Mouse (Mus musculus) midbrain, postnatal 0 days (tissue): ENCODE data around the gene Haao. TPM values are rescaled to one million over a fixed set of nuclear protein-coding genes. Genes with fewer than 3 reads are reported as not detected.
A peak's percentile ranks its signal among the peaks of the same experiment; 100 is the strongest.

Experiments used
- ATAC-seq: fragments of 200-750 bp; cut with Nextera tagmentation; 2 replicates; pipeline ENCODE4 v1.8.0; 2017; ENCODE audit warnings: moderate number of reproducible peaks, mild to moderate bottlenecking, moderate TSS enrichment, moderate library complexity; ENCODE audit not compliant: low FRiP score
- DNase-seq: peaks from one replicate; pipeline ENCODE4 v3.0.0-alpha.2; 2015; ENCODE audit warnings: low spot score
- H3K27ac ChIP-seq: fragments of 300-500 bp; sonication (generic); 2 replicates; pipeline ENCODE4 v1.5.1; 2014; ENCODE audit warnings: low read depth, mild to moderate bottlenecking, low read length, mixed read lengths
- H3K27me3 ChIP-seq: fragments of 300-500 bp; sonication (generic); 2 replicates; pipeline ENCODE4 v1.6.1; 2014; ENCODE audit warnings: low read length, control low read depth, mixed read lengths; ENCODE audit not compliant: insufficient read depth
- H3K36me3 ChIP-seq: fragments of 300-500 bp; sonication (generic); 2 replicates; pipeline ENCODE4 v1.6.1; 2014; ENCODE audit warnings: low read length, control low read depth, mixed read lengths; ENCODE audit not compliant: insufficient read depth
- H3K4me1 ChIP-seq: fragments of 300-500 bp; sonication (generic); 2 replicates; pipeline ENCODE4 v1.6.1; 2014; ENCODE audit warnings: mild to moderate bottlenecking, control low read depth, antibody characterized with exemption, low read length, mixed read lengths; ENCODE audit not compliant: insufficient read depth
- H3K4me2 ChIP-seq: fragments of 300-500 bp; sonication (generic); 2 replicates; pipeline ENCODE4 v1.6.1; 2014; ENCODE audit warnings: low read depth, mild to moderate bottlenecking, low read length, mixed read lengths; ENCODE audit not compliant: poor library complexity, severe bottlenecking
- H3K4me3 ChIP-seq: fragments of 300-500 bp; sonication (generic); 2 replicates; pipeline ENCODE4 v1.5.1; 2014; ENCODE audit warnings: low read depth, mild to moderate bottlenecking, low read length, moderate library complexity
- H3K9ac ChIP-seq: fragments of 300-500 bp; sonication (generic); replicated peaks from 2 replicates; pipeline ENCODE4 v1.6.1; 2014; ENCODE audit warnings: mild to moderate bottlenecking, low read length, moderate library complexity, mixed read lengths; ENCODE audit not compliant: poor library complexity, severe bottlenecking
- H3K9me3 ChIP-seq: fragments of 300-500 bp; sonication (generic); 2 replicates; pipeline ENCODE4 v1.6.1; 2016; ENCODE audit warnings: low read length, control low read depth
- CTCF ChIP-seq: IDR thresholded peaks from 2 replicates; pipeline ENCODE4 v1.5.1; 2016; ENCODE audit warnings: antibody characterized with exemption, mild to moderate bottlenecking
- WGBS: fragments of 180-500 bp; shearing (Covaris S2); extraction: QIAGEN DNeasy Blood & Tissue Kit; methylation state at CpG from one replicate; pipeline ENCODE4 v1.1.7; 2014; 5-methylcytosine and 5-hydroxymethylcytosine counted together
- polyA plus RNA-seq: library from polyadenylated mRNA; unstranded; fragments of >200 nt; fragmentation: Nextera tagmentation; extraction: Ambion mirVana; gene quantifications from 2 replicates; pipeline ENCODE4 v1.2.1, GENCODE M21; 2015
- total RNA-seq: library from RNA; depleted of rRNA; stranded (reverse); fragments of >200 nt; gene quantifications from 2 replicates; pipeline ENCODE4 v1.2.3, GENCODE M21; 2014

Haao gene
- total and polyA plus RNA-seq, 2 experiments from 2014 or later = 0.23 TPM; not detected in 1

GRCm38 (mm10) chr17:83873363-83874141, 25.8 kb upstream of the Haao start:
- H3K27me3 ChIP-seq = no peaks in the 10 kb centered on the region
- H3K27ac ChIP-seq = no peak overlapping the region
- ATAC-seq (no peak), DNase-seq (no peak)
- WGBS = 69% methylated on average over 19 of the region's 19 CpGs
- no peaks in the 10 kb centered on the region for H3K9me3 ChIP-seq
- no peak for TF ChIP-seq CTCF
- H3K4me1 ChIP-seq = no peaks in the 10 kb centered on the region
- H3K9ac ChIP-seq = no peak overlapping the region
- 0 out of 2 replicates have a peak overlapping the region, but pooled peaks have one; percentile 2 for H3K4me3 ChIP-seq
- no peaks in the 10 kb centered on the region for H3K36me3 ChIP-seq
- H3K4me2 ChIP-seq = peak overlapping the region; percentile 36; the same call in 1 of the 2 replicates

GRCm38 (mm10) chr17:83872806-83873348, 25.1 kb upstream of the Haao start:
- Histone ChIP-seq H3K36me3 (no peaks in the 10 kb centered on the region), H3K27me3 (no peaks in the 10 kb centered on the region), H3K4me1 (no peaks in the 10 kb centered on the region), H3K4me3 (0 out of 2 replicates have a peak overlapping the region, but pooled peaks have one; percentile 2), H3K9me3 (no peaks in the 10 kb centered on the region), H3K27ac (no peak overlapping the region), H3K9ac (no peak overlapping the region), H3K4me2 (peak overlapping the region; percentile 36)
- 14% methylated on average over 14 of the region's 14 CpGs for WGBS
- ATAC-seq = peak; percentile 72
- peak; percentile 92 for DNase-seq
- peak; percentile 98 for TF ChIP-seq CTCF

- Histone ChIP-seq H3K27me3 (no peaks in the 10 kb centered on the region), H3K27ac (no peak overlapping the region), H3K4me1 (no peaks in the 10 kb centered on the region), H3K4me2 (no peak overlapping the region), H3K36me3 (no peaks in the 10 kb centered on the region), H3K9me3 (no peaks in the 10 kb centered on the region), H3K9ac (no peak overlapping the region), H3K4me3 (no peak overlapping the region)
- DNase-seq (no peak), ATAC-seq (no peak)
- 88% methylated on average over 5 of the region's 5 CpGs for WGBS
- TF ChIP-seq CTCF = no peak
Measured at GRCm38 (mm10) chr17:83871354-83871753, 23.6 kb upstream of the Haao start.

- Histone ChIP-seq H3K9me3 (no peaks in the 10 kb centered on the region), H3K36me3 (no peaks in the 10 kb centered on the region), H3K27me3 (no peaks in the 10 kb centered on the region), H3K9ac (no peak overlapping the region), H3K27ac (no peak overlapping the region), H3K4me1 (no peaks in the 10 kb centered on the region), H3K4me3 (no peak overlapping the region), H3K4me2 (no peak overlapping the region)
- ATAC-seq = no peak
- WGBS = 96% methylated on average over 4 of the region's 4 CpGs
- TF ChIP-seq CTCF = no peak
- no peak for DNase-seq
Measured at GRCm38 (mm10) chr17:83870385-83870784, 22.6 kb upstream of the Haao start.

- H3K4me2 ChIP-seq = no peak overlapping the region
- no peak for ATAC-seq
Measured at GRCm38 (mm10) chr17:83866582-83866981, 18.8 kb upstream of the Haao start.

GRCm38 (mm10) chr17:83865366-83865765, 17.6 kb upstream of the Haao start:
- ATAC-seq (no peak), DNase-seq (no peak)
- TF ChIP-seq CTCF = no peak
- WGBS = 78% methylated on average over 7 of the region's 7 CpGs
- no peak overlapping the region for H3K4me2 ChIP-seq
- no peaks in the 10 kb centered on the region for H3K4me1 ChIP-seq
- H3K36me3 ChIP-seq = no peaks in the 10 kb centered on the region
- no peak overlapping the region for H3K9ac ChIP-seq
- H3K27me3 ChIP-seq = no peaks in the 10 kb centered on the region
- no peak overlapping the region for H3K27ac ChIP-seq
- no peak overlapping the region for H3K4me3 ChIP-seq
- no peaks in the 10 kb centered on the region for H3K9me3 ChIP-seq

More at GRCm38 (mm10) chr17:83866582-83866981, 18.8 kb upstream of the Haao start:
- peak; percentile 65 for DNase-seq
- no peaks in the 10 kb centered on the region for H3K4me1 ChIP-seq
- H3K36me3 ChIP-seq = no peaks in the 10 kb centered on the region
- 16% methylated on average over 10 of the region's 10 CpGs for WGBS
- no peaks in the 10 kb centered on the region for H3K9me3 ChIP-seq
- H3K9ac ChIP-seq = no peak overlapping the region
- no peak overlapping the region for H3K27ac ChIP-seq
- no peak overlapping the region for H3K4me3 ChIP-seq
- TF ChIP-seq CTCF = peak; percentile 89
- no peaks in the 10 kb centered on the region for H3K27me3 ChIP-seq
